Mouse (Mus musculus): ENCODE data around the gene Stk11ip. TPM values are rescaled to one million over a fixed set of nuclear protein-coding genes. Genes with fewer than 3 reads are reported as not detected.
A peak's percentile ranks its signal among the peaks of the same experiment; 100 is the strongest.

Gene Stk11ip
- polyA plus RNA-seq, 1 experiment from 2014 or later, result 9.7 TPM

DNA sequence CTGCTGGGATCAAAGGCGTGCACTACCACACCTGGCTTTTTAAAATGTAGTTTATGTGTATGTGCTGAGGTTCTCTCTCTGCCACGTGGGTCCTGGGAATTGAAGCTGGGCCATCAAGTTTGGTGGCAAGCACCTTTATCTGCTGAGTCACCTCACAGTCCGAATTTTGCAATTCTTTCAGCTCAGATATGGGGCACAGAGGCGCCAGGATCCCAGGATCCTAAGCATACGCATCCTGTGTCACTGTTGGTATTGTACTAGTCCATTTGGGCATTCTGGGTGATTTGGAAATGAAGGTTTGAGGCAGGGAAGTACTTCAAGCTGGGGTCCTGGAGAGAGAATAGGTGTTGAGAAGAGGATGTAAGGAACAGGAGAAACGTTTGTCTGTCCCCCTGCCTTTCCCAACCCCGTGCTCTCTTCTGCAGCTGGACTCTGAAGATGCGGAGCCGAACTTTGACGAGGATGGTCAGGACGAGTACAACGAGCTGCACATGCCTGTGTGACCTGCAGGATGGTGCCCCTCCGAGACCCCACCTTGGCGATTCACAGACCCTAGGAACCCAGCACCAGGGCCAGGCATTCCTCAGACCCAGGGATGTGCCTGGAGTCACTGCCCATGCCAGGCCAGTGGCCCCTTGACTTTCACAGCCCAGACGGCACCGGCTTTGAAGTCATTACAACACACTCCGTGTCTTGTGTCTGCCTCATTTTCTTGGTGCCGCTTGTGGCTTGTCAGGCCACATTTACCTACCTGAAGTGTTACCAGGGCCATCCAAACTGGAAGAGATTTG, 37.3 kb downstream of the Stk11ip start:
- Histone ChIP-seq H3K4me1 (replicated peaks; ENCODE audit: control insufficient read depth, insufficient read depth, low read length) (no peaks in the 10 kb centered on the region), H3K4me2 (replicated peaks; ENCODE audit: low read depth) (no peak overlapping the region), H3K9ac (ENCODE audit: low read depth, low read length) (no peak overlapping the region), H3K9me3 (ENCODE audit: control insufficient read depth) (no peaks in the 10 kb centered on the region), H3K4me3 (ENCODE audit: low read depth, low read length) (no peak overlapping the region), H3K36me3 (ENCODE audit: control insufficient read depth, insufficient read depth) (0 out of 2 replicates have a peak, but pooled peaks cover 3% of the 10 kb centered on the region), H3K27ac (ENCODE audit: low read depth, low read length) (no peak overlapping the region; the same call in 1 of the 2 replicates), H3K27me3 (replicated peaks; ENCODE audit: control insufficient read depth, insufficient read depth, low read length) (no peaks in the 10 kb centered on the region)
- no peak for ATAC-seq
- WGBS, result 88% methylated on average over 18 of the region's 18 CpGs
- TF ChIP-seq CTCF (IDR thresholded peaks at IDR 0.05; ENCODE audit: low read depth), result no peak

DNA sequence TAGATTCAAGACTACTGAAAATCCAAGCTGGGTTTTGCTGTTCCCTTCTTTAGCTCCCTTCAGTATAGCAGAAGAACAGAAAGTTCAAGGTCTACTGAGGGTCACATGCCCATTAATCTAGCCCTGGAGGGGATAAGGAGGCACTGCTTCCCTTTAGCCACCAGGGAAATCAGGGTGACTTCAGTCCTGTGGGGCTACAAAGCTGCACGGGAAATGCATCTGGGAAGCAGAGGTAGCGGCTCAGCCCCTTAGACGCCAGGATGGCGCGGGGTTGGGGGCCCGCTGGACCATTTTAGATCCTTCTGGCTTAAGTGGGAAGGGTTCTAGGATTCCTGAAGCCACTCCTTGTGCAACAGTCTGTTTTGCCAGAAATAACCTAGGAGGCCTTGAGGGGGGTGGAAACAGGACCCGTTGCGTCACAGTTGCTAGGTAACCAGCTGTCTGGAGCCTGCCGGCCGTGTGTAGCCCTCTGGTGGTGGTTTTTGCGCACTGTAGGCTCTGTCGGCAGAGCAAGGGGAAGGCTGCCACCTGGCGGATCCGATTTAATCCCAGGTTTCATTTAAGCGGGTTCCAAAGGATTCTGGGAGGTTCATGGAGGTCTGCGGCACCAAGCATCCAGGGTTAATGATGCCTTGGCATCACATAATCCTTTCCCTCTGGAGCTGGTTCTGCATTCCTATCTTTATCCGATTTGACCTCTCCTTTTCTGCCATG, 38.0 kb downstream of the Stk11ip start:
- no peak overlapping the region for H3K9ac ChIP-seq (ENCODE audit: low read depth, low read length)
- no peak overlapping the region for H3K4me3 ChIP-seq (ENCODE audit: low read depth, low read length)
- WGBS, result 4% methylated on average over 17 of the region's 17 CpGs
- no peak overlapping the region; the same call in 1 of the 2 replicates for H3K27ac ChIP-seq (ENCODE audit: low read depth, low read length)
- peak; percentile 91 for ATAC-seq
- TF ChIP-seq CTCF (IDR thresholded peaks at IDR 0.05; ENCODE audit: low read depth), result peak; percentile 100
- no peaks in the 10 kb centered on the region for H3K9me3 ChIP-seq (ENCODE audit: control insufficient read depth)
- no peaks in the 10 kb centered on the region for H3K4me1 ChIP-seq (replicated peaks; ENCODE audit: control insufficient read depth, insufficient read depth, low read length)
- H3K36me3 ChIP-seq (ENCODE audit: control insufficient read depth, insufficient read depth), result 0 out of 2 replicates have a peak, but pooled peaks cover 3% of the 10 kb centered on the region
- H3K4me2 ChIP-seq (replicated peaks; ENCODE audit: low read depth), result 0 out of 2 replicates have a peak overlapping the region, but pooled peaks have one; percentile 40
- no peaks in the 10 kb centered on the region for H3K27me3 ChIP-seq (replicated peaks; ENCODE audit: control insufficient read depth, insufficient read depth, low read length)

DNA sequence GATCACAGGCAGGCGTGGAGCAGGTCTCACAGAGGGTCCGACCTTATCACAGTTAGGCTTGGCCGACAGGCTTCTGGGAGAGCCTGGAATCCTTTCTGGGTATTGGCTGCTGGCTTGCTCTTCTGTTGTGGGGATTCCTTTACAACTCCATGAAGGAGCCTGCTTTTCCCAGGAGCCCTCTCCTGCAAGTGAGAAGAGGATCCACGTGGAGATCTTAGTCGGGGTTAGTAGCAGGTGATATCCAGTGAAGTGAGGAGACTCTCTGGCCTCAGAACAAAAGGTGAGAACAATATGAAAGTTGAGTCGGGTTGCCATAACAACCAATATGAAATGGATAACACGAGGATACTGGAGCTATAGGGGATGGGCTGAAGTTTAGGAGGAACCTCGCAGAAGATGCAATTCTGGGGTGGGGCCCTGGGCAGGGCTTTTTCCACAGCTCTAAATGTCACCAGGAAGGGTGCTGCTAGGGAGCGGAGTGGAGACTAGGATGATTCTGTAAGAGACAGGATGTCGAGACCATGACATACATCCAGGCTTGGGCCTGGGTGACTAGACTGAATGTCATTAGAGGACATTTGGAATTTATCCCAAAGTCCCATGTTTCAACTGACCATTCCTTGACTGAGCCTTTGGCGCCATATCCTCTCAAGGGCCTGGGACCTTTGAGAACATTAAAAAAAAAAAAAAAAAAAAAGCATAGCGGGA, 39.0 kb downstream of the Stk11ip start:
- no peak for TF ChIP-seq CTCF (IDR thresholded peaks at IDR 0.05; ENCODE audit: low read depth)
- ATAC-seq, result no peak
- no peak overlapping the region for H3K9ac ChIP-seq (ENCODE audit: low read depth, low read length)
- H3K4me3 ChIP-seq (ENCODE audit: low read depth, low read length), result no peak overlapping the region
- H3K4me2 ChIP-seq (replicated peaks; ENCODE audit: low read depth), result no peak overlapping the region
- WGBS, result 75% methylated on average over 12 of the region's 12 CpGs
- no peaks in the 10 kb centered on the region for H3K27me3 ChIP-seq (replicated peaks; ENCODE audit: control insufficient read depth, insufficient read depth, low read length)
- H3K27ac ChIP-seq (ENCODE audit: low read depth, low read length), result no peak overlapping the region
- no peaks in the 10 kb centered on the region for H3K4me1 ChIP-seq (replicated peaks; ENCODE audit: control insufficient read depth, insufficient read depth, low read length)
- no peaks in the 10 kb centered on the region for H3K9me3 ChIP-seq (ENCODE audit: control insufficient read depth)
- no peaks in the 10 kb centered on the region for H3K36me3 ChIP-seq (ENCODE audit: control insufficient read depth, insufficient read depth)

- WGBS, result 47% methylated on average over 4 of the region's 4 CpGs
Measured at GRCm38 (mm10) chr1:75561221-75561897, 40.0 kb downstream of the Stk11ip start.

GRCm38 (mm10) chr1:75561898-75562238, 40.5 kb downstream of the Stk11ip start:
- no peak for ATAC-seq
- WGBS, result 34% methylated on average over 1 of the region's 1 CpGs

More at GRCm38 (mm10) chr1:75561221-75561897, 40.0 kb downstream of the Stk11ip start:
- ATAC-seq, result no peak
- Histone ChIP-seq H3K36me3 (ENCODE audit: control insufficient read depth, insufficient read depth) (no peaks in the 10 kb centered on the region), H3K27me3 (replicated peaks; ENCODE audit: control insufficient read depth, insufficient read depth, low read length) (no peaks in the 10 kb centered on the region), H3K9ac (ENCODE audit: low read depth, low read length) (no peak overlapping the region), H3K4me2 (replicated peaks; ENCODE audit: low read depth) (no peak overlapping the region), H3K4me3 (ENCODE audit: low read depth, low read length) (no peak overlapping the region), H3K27ac (ENCODE audit: low read depth, low read length) (no peak overlapping the region), H3K9me3 (ENCODE audit: control insufficient read depth) (no peaks in the 10 kb centered on the region), H3K4me1 (replicated peaks; ENCODE audit: control insufficient read depth, insufficient read depth, low read length) (no peaks in the 10 kb centered on the region)
- TF ChIP-seq CTCF (IDR thresholded peaks at IDR 0.05; ENCODE audit: low read depth), result no peak

More at GRCm38 (mm10) chr1:75561898-75562238, 40.5 kb downstream of the Stk11ip start:
- Histone ChIP-seq H3K36me3 (ENCODE audit: control insufficient read depth, insufficient read depth) (no peaks in the 10 kb centered on the region), H3K9ac (ENCODE audit: low read depth, low read length) (no peak overlapping the region), H3K27me3 (replicated peaks; ENCODE audit: control insufficient read depth, insufficient read depth, low read length) (no peaks in the 10 kb centered on the region), H3K9me3 (ENCODE audit: control insufficient read depth) (no peaks in the 10 kb centered on the region), H3K4me1 (replicated peaks; ENCODE audit: control insufficient read depth, insufficient read depth, low read length) (no peaks in the 10 kb centered on the region), H3K4me3 (ENCODE audit: low read depth, low read length) (no peak overlapping the region), H3K4me2 (replicated peaks; ENCODE audit: low read depth) (no peak overlapping the region), H3K27ac (ENCODE audit: low read depth, low read length) (no peak overlapping the region)
- no peak for TF ChIP-seq CTCF (IDR thresholded peaks at IDR 0.05; ENCODE audit: low read depth)
